Mouse (Mus musculus) intestine, embryonic 16.5 days (tissue): ENCODE results near the gene Hes7. TPM values are rescaled to one million over a fixed set of nuclear protein-coding genes. Genes with fewer than 3 reads are reported as not detected.

Experiments used
- ATAC-seq: fragments of 200-750 bp; cut with Nextera tagmentation; 2 replicates; pipeline ENCODE4 v1.8.0; 2017; ENCODE audit warnings: moderate TSS enrichment, moderate library complexity
- H3K27ac ChIP-seq: fragments of 300-500 bp; sonication (generic); 2 replicates; pipeline ENCODE4 v1.5.1; 2014; ENCODE audit warnings: mild to moderate bottlenecking, low read length
- H3K27me3 ChIP-seq: fragments of 300-500 bp; sonication (generic); replicated peaks from 2 replicates; pipeline ENCODE4 v1.6.1; 2014; ENCODE audit warnings: low read length, control low read depth, mixed read lengths; ENCODE audit not compliant: control insufficient read depth, insufficient read depth
- H3K36me3 ChIP-seq: fragments of 300-500 bp; sonication (generic); 2 replicates; pipeline ENCODE4 v1.6.1; 2014; ENCODE audit warnings: low read length, control low read depth; ENCODE audit not compliant: control insufficient read depth, insufficient read depth
- H3K4me1 ChIP-seq: fragments of 300-500 bp; sonication (generic); 2 replicates; pipeline ENCODE4 v1.6.1; 2014; ENCODE audit warnings: low read length, control low read depth, mixed read lengths; ENCODE audit not compliant: control insufficient read depth, insufficient read depth
- H3K4me2 ChIP-seq: fragments of 300-500 bp; sonication (generic); 2 replicates; pipeline ENCODE4 v1.6.1; 2014; ENCODE audit warnings: low read depth, low read length, control low read depth
- H3K4me3 ChIP-seq: fragments of 300-500 bp; sonication (generic); 2 replicates; pipeline ENCODE4 v1.5.1; 2014; ENCODE audit warnings: mild to moderate bottlenecking, low read length
- H3K9ac ChIP-seq: fragments of 300-500 bp; sonication (generic); 2 replicates; pipeline ENCODE4 v1.6.1; 2014; ENCODE audit warnings: low read depth, low read length
- H3K9me3 ChIP-seq: fragments of 300-500 bp; sonication (generic); 2 replicates; pipeline ENCODE4 v1.6.1; 2016; ENCODE audit warnings: low read length, control low read depth; ENCODE audit not compliant: control insufficient read depth
- WGBS: fragments of 180-500 bp; shearing (Covaris S2); extraction: QIAGEN DNeasy Blood & Tissue Kit; methylation state at CpG from one replicate; pipeline ENCODE4 v1.1.7; 2014; 5-methylcytosine and 5-hydroxymethylcytosine counted together
- polyA plus RNA-seq: library from polyadenylated mRNA; unstranded; fragments of >200 nt; fragmentation: Nextera tagmentation; extraction: Ambion mirVana; gene quantifications from 2 replicates; pipeline ENCODE4 v1.2.1, GENCODE M21; 2015

The Hes7 gene
- polyA plus RNA-seq, 1 experiment from 2014 or later = 0.33 TPM

DNA sequence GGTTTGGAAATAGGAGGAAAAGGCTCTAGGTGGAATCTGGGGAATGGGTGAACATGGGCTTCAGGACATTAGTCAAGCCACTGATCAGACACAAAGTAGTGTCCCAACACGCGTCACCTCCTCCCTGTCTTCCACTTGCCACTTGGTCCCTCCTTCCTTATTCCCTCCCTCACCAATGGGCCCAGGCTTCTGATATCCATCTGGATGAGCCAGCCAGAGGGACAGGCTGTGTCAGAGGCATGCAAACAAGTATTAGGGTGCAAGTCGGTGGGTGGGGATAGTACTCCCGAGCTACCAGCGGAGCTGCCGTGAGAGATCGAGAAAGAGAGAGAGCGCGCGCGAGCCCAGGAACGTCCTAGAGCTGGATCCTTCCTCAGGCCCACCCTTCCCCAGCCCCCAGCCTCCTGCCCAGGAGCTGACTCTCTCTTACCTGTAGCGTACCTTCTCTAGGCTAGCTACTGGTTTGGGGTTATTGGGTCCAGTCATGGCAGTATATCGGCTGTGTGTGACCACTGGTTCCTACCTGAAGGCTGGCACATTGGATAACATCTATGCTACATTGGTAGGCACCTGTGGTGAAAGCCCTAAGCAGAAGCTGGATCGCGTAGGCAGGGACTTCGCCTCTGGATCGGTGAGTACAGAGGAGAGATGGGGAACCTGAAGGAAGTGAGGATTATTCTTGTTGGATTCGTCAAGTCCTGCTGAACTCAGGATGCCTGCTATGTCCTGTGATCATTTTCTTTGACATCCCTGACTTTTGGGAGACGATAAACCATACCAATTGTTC lies 5.9 kb downstream of the Hes7 start:
- ATAC-seq = no peak
- WGBS = 13% methylated on average over 20 of the region's 20 CpGs
- Histone ChIP-seq H3K4me3 (peak overlapping the region; percentile 58), H3K9me3 (no peaks in the 10 kb centered on the region), H3K4me2 (peak overlapping the region; percentile 76), H3K4me1 (peaks cover 9% of the 10 kb centered on the region), H3K36me3 (no peaks in the 10 kb centered on the region), H3K27ac (peak overlapping the region; percentile 62; the same call in 1 of the 2 replicates), H3K27me3 (no peaks in the 10 kb centered on the region), H3K9ac (peak overlapping the region; percentile 68)

DNA sequence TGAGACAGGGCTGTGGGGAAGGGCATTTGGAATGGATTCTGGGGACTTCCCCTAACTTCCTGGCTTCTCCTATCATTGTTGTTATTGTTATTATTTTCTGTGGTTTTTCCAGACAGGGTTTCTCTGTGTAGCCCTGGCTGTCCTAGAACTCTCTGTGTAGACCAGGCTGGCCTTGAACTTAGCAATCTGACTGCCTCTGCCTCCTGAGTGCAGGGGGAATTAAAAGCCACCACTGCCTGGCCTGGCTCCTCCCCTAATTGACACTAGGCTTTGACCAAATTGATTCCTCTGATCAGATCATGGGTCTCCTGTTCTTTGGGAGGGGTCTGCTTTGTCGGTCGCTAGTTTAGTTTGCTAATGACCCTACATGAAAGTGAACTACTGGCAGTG lies 6.5 kb downstream of the Hes7 start:
- no peak for ATAC-seq
- Histone ChIP-seq H3K4me1 (peaks cover 9% of the 10 kb centered on the region), H3K27ac (no peak overlapping the region), H3K36me3 (no peaks in the 10 kb centered on the region), H3K4me2 (no peak overlapping the region), H3K4me3 (no peak overlapping the region), H3K9me3 (no peaks in the 10 kb centered on the region), H3K9ac (no peak overlapping the region), H3K27me3 (no peaks in the 10 kb centered on the region)
- WGBS = 48% methylated on average over 2 of the region's 2 CpGs

DNA sequence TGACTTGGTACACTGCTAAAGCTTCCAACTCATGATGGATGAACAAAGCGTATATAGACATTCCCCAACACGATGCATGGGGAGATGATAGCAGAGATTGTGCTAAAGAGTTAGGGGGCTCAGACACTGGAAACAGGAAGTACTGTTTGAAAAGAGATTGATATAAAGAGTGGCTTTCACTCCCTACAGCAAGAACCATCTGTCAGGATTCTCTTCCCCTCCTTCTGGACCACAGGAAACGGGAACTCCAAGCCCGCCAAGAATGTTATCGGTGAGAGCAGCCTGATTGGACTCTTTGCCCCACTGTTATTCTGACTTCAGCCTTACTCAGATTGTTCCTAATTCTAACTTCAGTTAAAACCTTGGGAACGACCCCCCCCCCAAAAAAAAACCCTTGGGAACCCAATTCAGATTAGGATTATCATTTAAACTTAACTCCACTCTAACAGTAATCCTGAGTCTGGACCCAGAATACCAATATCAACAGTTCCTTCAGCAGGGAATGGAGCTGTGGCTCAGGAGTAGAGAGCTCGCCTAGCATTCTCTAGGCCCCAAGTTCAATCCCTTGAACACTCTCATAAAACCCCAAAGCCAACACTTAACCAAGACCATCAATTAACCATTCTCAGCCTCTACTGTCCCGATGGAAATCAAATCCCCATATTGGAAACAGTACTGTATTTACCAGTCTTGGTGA lies 8.4 kb downstream of the Hes7 start:
- no peaks in the 10 kb centered on the region for H3K36me3 ChIP-seq
- no peak for ATAC-seq

DNA sequence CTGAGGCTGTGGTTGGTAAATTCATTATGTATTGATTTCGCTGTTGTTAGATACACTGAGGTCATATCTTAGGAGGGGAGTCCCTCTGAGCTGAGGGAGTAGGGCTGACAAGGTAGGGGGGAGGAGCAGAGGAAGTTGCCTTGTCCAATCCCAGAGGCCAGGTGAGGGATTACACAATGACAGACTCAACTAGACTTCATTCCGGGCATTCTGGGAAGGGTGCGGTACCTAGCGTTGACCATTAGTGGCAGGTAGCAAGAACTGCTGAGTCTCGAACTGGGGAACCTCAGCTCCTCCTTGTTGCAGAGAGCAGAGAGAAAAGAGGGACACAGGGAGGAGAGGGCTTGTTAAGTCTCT lies 13.3 kb downstream of the Hes7 start:
- no peaks in the 10 kb centered on the region for H3K9me3 ChIP-seq
- no peaks in the 10 kb centered on the region for H3K36me3 ChIP-seq
- H3K9ac ChIP-seq = peak overlapping the region; percentile 61
- no peak overlapping the region for H3K27ac ChIP-seq
- peak overlapping the region; percentile 84 for H3K4me2 ChIP-seq
- H3K27me3 ChIP-seq = no peaks in the 10 kb centered on the region
- peak overlapping the region; percentile 56 for H3K4me3 ChIP-seq
- ATAC-seq = peak; percentile 63
- peaks cover 10% of the 10 kb centered on the region; the same call in 1 of the 2 replicates for H3K4me1 ChIP-seq
- WGBS = 21% methylated on average over 5 of the region's 5 CpGs

More for the DNA sequence above, 8.4 kb downstream of the Hes7 start:
- Histone ChIP-seq H3K27ac (no peak overlapping the region), H3K9me3 (no peaks in the 10 kb centered on the region), H3K9ac (no peak overlapping the region), H3K4me2 (no peak overlapping the region), H3K27me3 (no peaks in the 10 kb centered on the region), H3K4me3 (no peak overlapping the region), H3K4me1 (peaks cover 9% of the 10 kb centered on the region)
- WGBS = 73% methylated on average over 8 of the region's 8 CpGs

DNA sequence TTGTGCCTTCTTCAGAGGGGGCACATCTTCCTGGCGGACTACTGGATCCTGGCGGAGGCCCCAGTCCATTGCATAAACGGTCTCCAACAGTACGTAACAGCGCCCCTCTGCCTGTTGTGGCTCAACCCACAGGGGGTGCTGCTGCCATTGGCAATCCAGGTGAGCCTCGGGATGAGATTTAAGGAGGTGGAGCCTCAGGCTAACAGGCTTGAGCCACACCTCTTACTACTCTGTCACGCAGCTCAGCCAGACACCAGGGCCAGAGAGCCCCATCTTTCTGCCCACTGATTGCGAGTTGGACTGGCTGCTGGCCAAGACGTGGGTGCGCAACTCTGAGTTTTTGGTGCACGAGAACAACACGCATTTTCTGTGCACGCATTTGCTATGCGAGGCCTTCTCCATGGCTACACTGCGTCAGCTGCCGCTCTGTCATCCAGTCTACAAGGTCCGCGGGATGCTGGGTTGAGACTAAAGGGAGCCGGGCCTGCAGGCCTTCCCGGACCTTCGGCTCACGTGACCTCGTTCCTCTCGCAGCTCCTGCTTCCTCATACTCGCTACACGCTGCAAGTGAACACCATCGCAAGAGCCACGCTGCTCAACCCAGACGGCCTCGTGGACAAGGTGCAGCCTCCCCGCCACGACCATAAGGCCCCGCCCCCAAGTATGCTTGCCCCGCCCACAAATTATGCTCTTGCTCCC lies 13.9 kb downstream of the Hes7 start:
- 2% methylated on average over 34 of the region's 34 CpGs for WGBS
- Histone ChIP-seq H3K4me3 (peak overlapping the region; percentile 56), H3K27ac (0 out of 2 replicates have a peak overlapping the region, but pooled peaks have one; percentile 4), H3K9me3 (no peaks in the 10 kb centered on the region), H3K36me3 (no peaks in the 10 kb centered on the region), H3K9ac (peak overlapping the region; percentile 61), H3K4me1 (peaks cover 10% of the 10 kb centered on the region; the same call in 1 of the 2 replicates), H3K4me2 (peak overlapping the region; percentile 84), H3K27me3 (no peaks in the 10 kb centered on the region)
- peak; percentile 82 for ATAC-seq

DNA sequence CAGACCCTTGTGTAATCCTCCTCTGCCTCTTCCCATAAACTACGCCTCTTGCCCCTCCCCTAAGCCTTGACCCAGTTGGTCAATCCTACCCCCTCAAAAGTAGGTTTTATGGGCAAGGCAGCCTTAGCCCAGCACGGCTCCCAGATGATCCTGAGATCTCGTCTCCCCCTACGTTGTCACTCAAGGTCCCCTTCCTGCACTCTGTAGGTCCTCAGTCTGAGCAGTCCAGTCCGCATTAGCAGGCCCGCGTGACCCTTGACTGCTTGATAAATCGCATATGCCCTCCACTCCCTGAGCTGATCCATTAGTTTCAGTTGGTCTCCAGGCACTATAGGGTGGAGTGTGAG lies 14.4 kb downstream of the Hes7 start:
- no peaks in the 10 kb centered on the region for H3K9me3 ChIP-seq
- 28% methylated on average over 8 of the region's 8 CpGs for WGBS
- H3K4me3 ChIP-seq = peak overlapping the region; percentile 56
- ATAC-seq = no peak; the same call in 1 of the 2 replicates
- H3K9ac ChIP-seq = peak overlapping the region; percentile 61
- no peak overlapping the region for H3K27ac ChIP-seq
- no peaks in the 10 kb centered on the region for H3K36me3 ChIP-seq
- peak overlapping the region; percentile 84 for H3K4me2 ChIP-seq
- no peaks in the 10 kb centered on the region for H3K27me3 ChIP-seq
- peaks cover 10% of the 10 kb centered on the region; the same call in 1 of the 2 replicates for H3K4me1 ChIP-seq

DNA sequence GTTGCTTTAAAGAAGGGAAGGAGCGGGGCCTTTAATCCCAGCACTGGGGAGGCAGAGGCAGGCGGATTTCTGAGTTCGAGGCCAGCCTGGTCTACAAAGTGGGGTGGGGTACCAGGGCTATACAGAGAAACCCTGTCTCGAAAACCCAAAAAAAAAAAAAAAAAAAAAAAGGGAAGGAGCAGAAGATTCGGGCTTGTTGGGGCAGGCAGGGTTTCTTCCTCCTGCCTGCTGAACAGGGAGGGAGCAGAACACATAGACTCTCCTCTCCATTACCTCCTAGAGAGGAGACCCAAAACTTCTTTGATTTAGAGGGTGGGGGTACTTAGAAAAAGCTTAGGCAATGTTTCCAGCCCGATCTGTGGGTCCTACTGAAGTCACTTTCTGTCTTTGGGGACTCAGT lies 15.2 kb downstream of the Hes7 start:
- Histone ChIP-seq H3K9me3 (no peaks in the 10 kb centered on the region), H3K27ac (no peak overlapping the region), H3K9ac (no peak overlapping the region), H3K4me2 (no peak overlapping the region), H3K36me3 (no peaks in the 10 kb centered on the region), H3K4me3 (no peak overlapping the region), H3K27me3 (no peaks in the 10 kb centered on the region), H3K4me1 (peaks cover 10% of the 10 kb centered on the region; the same call in 1 of the 2 replicates)
- 90% methylated on average over 6 of the region's 6 CpGs for WGBS
- ATAC-seq = no peak

DNA sequence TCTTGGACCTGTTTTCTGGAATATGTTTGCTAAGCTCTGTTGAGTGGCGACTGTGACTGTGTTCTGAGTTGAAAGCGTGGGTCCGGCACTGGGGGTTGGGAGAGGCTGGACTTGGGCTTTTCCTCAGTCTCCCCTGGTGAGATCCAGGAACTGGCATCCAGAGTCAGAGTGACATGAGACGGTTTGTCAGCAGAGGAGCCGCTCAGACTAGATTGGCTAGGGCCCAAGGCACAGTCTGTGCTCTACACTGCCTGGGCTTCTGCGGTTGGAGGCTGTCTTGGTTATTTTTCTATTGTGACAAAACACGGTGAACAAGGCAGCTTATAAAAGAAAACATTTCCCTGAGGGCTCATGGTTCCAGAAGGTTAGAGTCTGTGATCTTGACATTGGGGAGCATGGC lies 27.3 kb downstream of the Hes7 start:
- Histone ChIP-seq H3K9me3 (no peaks in the 10 kb centered on the region), H3K27ac (no peak overlapping the region), H3K36me3 (no peaks in the 10 kb centered on the region), H3K9ac (no peak overlapping the region), H3K4me3 (no peak overlapping the region), H3K27me3 (0 out of 2 replicates have a peak, but pooled peaks cover 2% of the 10 kb centered on the region), H3K4me2 (no peak overlapping the region), H3K4me1 (no peaks in the 10 kb centered on the region)
- WGBS = 74% methylated on average over 7 of the region's 7 CpGs
- ATAC-seq = no peak

DNA sequence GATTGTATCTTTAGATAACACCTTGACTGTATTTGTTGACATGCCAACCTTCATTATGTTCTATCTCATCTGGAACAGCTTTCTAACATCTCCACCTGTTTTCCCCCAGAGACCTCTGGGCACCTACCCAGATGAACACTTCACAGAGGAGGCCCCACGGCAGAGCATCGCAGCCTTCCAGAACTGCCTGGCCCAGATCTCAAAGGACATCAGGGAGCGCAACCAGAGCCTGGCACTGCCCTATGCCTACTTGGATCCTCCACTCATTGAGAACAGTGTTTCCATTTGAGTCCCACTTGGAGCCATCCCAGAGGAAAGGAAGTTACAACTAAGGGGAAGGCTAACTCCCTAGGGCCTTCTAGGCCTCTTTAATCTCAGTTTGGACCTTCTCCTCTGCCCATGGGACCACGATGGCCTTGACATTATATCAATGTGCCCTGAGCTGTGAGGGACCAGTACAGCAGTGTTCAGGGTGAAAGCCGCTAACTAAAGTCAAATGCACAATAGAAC lies 28.3 kb downstream of the Hes7 start:
- H3K36me3 ChIP-seq = no peaks in the 10 kb centered on the region
- H3K27me3 ChIP-seq = 0 out of 2 replicates have a peak, but pooled peaks cover 2% of the 10 kb centered on the region
- no peaks in the 10 kb centered on the region for H3K9me3 ChIP-seq
- no peak overlapping the region for H3K9ac ChIP-seq
- H3K4me3 ChIP-seq = no peak overlapping the region
- no peak overlapping the region for H3K4me2 ChIP-seq
- no peak for ATAC-seq
- WGBS = 89% methylated on average over 5 of the region's 5 CpGs
- H3K4me1 ChIP-seq = no peaks in the 10 kb centered on the region
- H3K27ac ChIP-seq = no peak overlapping the region
